Mouse (Mus musculus) embryonic fibroblast, embryonic 13.5 days (primary cell): ENCODE measurements around the gene Trpc2.

Experiments used
- CTCF ChIP-seq: IDR thresholded peaks from 2 replicates; pipeline ENCODE4 v1.5.1; 2011; ENCODE audit warnings: mild to moderate bottlenecking, control low read depth, low read length, moderate library complexity, borderline replicate concordance; ENCODE audit not compliant: insufficient read depth
- POLR2A ChIP-seq: IDR thresholded peaks from 2 replicates; pipeline ENCODE4 v1.6.1; 2011; ENCODE audit warnings: low read depth, mild to moderate bottlenecking, control low read depth, low read length, moderate library complexity

DNA sequence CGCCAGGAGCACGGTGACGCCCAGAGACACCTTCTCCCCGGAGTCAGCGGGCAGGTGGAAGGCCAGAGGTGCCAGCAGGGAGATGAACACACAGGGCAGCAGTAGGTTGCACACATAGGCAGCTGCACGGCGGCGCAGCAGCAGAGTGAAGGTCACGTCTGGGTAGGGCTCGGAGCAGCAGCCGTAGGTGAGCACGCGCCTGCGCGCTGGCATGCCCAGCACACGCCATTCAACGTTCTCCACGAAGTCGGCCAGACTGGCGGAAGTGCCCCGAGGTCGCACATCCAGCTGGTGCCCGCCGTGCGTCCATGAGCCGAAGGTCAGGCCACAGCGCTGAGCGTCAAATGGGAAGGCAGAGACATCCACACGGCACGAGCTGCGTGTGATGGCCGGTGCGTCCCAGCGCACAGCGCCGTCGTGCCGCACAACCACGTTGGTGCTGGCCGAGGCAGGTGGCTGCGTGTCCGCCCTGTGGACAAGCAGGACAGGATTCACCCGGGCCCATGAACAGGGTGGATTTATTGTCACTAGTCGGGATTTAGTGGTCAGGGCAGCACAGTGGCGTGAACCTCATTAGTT, 30.3 kb downstream of the Trpc2 start:
- TF ChIP-seq POLR2A (no peak), CTCF (no peak)
